Mouse (Mus musculus): Measurements from ENCODE around the gene Tfdp2. TPM values are rescaled to one million over a fixed set of nuclear protein-coding genes. Genes with fewer than 3 reads are reported as not detected.

Tfdp2 gene
- polyA plus RNA-seq, 1 experiment: 5.6 TPM

DNA sequence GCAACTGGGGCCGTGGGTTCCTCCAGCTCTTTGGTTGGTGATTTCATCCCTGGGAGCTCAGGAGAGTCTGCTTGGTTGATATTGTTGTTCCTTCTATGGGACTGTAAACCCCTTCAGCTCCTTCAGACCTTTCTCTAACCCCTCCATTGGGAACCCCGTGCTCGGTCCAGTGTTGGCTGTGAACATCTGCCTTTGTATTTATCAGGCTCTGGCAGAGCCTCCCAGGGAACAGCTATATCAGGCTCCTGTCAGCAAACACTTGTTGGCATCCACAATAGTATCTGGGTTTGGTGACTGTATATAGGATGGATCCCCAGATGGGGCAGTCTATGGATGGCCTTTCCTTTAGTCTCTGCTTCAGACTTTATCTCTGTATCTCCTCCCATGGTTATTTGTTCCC is 116.0 kb downstream of the Tfdp2 start:
- H3ac ChIP-seq (ENCODE audit: control insufficient read depth, insufficient read length): no peak overlapping the region
- no peak for TF ChIP-seq TCF3 (IDR thresholded peaks at IDR 0.05; ENCODE audit: insufficient read length, low read depth)
- no peak for TF ChIP-seq MAX (IDR thresholded peaks at IDR 0.05; ENCODE audit: low read depth)
- TF ChIP-seq MYOD1 (IDR thresholded peaks at IDR 0.05; ENCODE audit: control insufficient read depth in 1 of 3, insufficient read length in 2 of 3, low read depth in 2 of 3): no peak
- TF ChIP-seq REST (IDR thresholded peaks at IDR 0.05; ENCODE audit: insufficient read depth, insufficient read length): no peak
- no peak for TF ChIP-seq POLR2A (IDR thresholded peaks at IDR 0.05; ENCODE audit: insufficient read length, low read depth)
- TF ChIP-seq E2F4 (IDR thresholded peaks at IDR 0.05; ENCODE audit: insufficient read depth): no peak
- no peak for TF ChIP-seq CEBPB (IDR thresholded peaks at IDR 0.05; ENCODE audit: insufficient read depth, poor library complexity, severe bottlenecking)
- TF ChIP-seq TCF12 (IDR thresholded peaks at IDR 0.05; ENCODE audit: insufficient read depth, poor library complexity, severe bottlenecking): no peak
- no peak for TF ChIP-seq SRF (IDR thresholded peaks at IDR 0.05; ENCODE audit: control insufficient read depth, insufficient read length, low read depth)
- no peak for TF ChIP-seq USF1 (IDR thresholded peaks at IDR 0.05; ENCODE audit: low read depth)
- H3K36me3 ChIP-seq (ENCODE audit: control insufficient read depth, insufficient read depth): no peaks in the 10 kb centered on the region

DNA sequence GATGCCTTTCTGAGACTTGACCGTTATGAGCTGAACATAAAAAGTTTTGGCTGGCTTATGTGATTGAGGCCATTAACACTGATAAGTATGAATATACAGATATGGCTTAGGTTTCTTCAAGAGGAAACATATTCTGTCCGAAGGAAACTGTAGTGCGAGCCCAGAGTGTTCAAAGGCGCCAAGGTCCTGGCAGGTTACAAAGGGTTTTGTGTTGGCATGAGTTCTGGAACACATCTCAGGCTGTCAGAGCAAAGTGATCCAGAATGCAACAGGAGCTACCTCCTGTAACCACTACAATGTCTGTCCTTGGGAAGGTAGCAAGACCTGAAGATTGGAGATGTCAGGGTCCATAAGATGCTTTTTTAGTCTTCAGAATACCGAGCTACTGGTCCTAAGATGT is 123.3 kb downstream of the Tfdp2 start:
- Histone ChIP-seq H3K4me3 (no peak overlapping the region), H3K27me3 (ENCODE audit: control insufficient read depth, insufficient read depth, insufficient read length) (no peaks in the 10 kb centered on the region), H3K79me2 (ENCODE audit: control insufficient read depth, insufficient read depth) (no peaks in the 10 kb centered on the region), H3K4me2 (ENCODE audit: low read depth) (no peak overlapping the region), H3ac (ENCODE audit: control insufficient read depth, insufficient read length) (no peak overlapping the region), H3K36me3 (ENCODE audit: control insufficient read depth, insufficient read depth) (no peaks in the 10 kb centered on the region)
- TF ChIP-seq POLR2AphosphoS2 (IDR thresholded peaks at IDR 0.05; ENCODE audit: insufficient read length, low read depth) (no peak), E2F4 (IDR thresholded peaks at IDR 0.05; ENCODE audit: insufficient read depth) (no peak), MAX (IDR thresholded peaks at IDR 0.05; ENCODE audit: low read depth) (no peak), TCF3 (IDR thresholded peaks at IDR 0.05; ENCODE audit: insufficient read length, low read depth) (no peak), REST (IDR thresholded peaks at IDR 0.05; ENCODE audit: insufficient read depth, insufficient read length) (no peak), POLR2A (IDR thresholded peaks at IDR 0.05; ENCODE audit: insufficient read length, low read depth) (no peak)

More for the DNA sequence above, 116.0 kb downstream of the Tfdp2 start:
- H3K79me2 ChIP-seq (ENCODE audit: control insufficient read depth, insufficient read depth): no peaks in the 10 kb centered on the region
- H3K4me3 ChIP-seq: no peak overlapping the region
- H3K4me2 ChIP-seq (ENCODE audit: low read depth): no peak overlapping the region
- H3K27me3 ChIP-seq (ENCODE audit: control insufficient read depth, insufficient read depth, insufficient read length): no peaks in the 10 kb centered on the region

DNA sequence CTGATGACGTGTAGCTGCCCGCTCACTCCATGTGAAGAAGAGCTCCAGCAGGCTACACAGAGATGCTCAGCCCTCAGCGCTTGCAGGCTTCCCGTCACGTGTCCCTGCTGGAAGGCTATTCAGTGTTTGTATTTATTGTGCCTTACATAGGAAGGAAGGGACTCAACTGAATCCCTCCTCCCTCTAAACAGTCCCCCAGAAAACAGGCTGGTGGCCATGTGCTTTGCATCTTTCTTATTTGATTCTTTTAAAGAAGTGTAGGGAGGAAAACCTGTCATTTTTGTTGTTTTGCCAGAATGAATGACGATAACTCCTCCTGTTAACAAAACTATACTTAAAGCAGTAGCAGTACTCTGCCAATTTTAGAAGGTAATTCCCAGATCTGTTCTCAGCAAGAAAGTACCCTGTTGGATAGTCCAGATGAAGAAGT is 124.5 kb downstream of the Tfdp2 start:
- Histone ChIP-seq H3K27me3 (ENCODE audit: control insufficient read depth, insufficient read depth, insufficient read length) (no peaks in the 10 kb centered on the region), H3K36me3 (ENCODE audit: control insufficient read depth, insufficient read depth) (no peaks in the 10 kb centered on the region), H3K4me3 (no peak overlapping the region), H3K79me2 (ENCODE audit: control insufficient read depth, insufficient read depth) (no peaks in the 10 kb centered on the region), H3K4me2 (ENCODE audit: low read depth) (no peak overlapping the region), H3ac (ENCODE audit: control insufficient read depth, insufficient read length) (no peak overlapping the region)
- TF ChIP-seq E2F4 (IDR thresholded peaks at IDR 0.05; ENCODE audit: insufficient read depth): no peak
- TF ChIP-seq MYOD1 (IDR thresholded peaks at IDR 0.05; ENCODE audit: control insufficient read depth in 1 of 3, insufficient read length in 2 of 3, low read depth in 2 of 3): no peak
- no peak for TF ChIP-seq SRF (IDR thresholded peaks at IDR 0.05; ENCODE audit: control insufficient read depth, insufficient read length, low read depth)

DNA sequence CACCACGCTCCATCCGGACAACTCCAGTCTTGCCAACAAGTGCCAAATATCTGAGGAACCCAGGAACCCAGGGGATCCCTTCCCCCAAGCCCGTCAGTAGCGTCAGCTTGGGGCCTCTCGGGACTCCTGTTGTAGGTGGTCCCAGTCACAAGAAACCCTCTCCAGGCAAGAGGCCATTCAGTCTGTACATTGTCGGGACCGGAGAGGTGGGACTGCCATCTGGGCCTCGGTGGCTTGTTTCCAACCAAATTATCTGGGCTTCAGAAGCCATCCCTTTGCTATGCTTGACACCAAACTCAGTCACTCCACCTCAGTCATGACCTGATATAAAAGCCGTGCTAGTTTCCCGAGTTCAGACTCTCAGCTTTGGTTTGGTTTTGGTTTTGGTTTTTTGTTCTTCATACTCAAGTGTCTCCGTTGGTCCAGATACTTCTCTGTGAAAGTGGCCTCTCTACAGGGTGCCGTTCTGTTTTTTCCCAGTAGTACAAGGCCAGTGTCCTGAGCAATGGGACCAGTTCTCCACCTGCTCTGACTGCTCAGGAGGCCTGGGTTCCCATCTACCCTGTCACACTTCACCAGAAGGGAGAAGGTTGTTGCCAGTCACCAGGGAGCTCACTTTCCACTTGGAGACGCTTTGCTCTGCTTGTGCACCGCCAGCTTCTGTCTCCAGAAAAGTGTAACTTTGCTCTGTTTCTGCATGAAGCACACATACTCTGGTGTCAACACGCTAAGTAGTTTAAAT is 126.5 kb downstream of the Tfdp2 start:
- H3K4me2 ChIP-seq (ENCODE audit: low read depth): no peak overlapping the region

DNA sequence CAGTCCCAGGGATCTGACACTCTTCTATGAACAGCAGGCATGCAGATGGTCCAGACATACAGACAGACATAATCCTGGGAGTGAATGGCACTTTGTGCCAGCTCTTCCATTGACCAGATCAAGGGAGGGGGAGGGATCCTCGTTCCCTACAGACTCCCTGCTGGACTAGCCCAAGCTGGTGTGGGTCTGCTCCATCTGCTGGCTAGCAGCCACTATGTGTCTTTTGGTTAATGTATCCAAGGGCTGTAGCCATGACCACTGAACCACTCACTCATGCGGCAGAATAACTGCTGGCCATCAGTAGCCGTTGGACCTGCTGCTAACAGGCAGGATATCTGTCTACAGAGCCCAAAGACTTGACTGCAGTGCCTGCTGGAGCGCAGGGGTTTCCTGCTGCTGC is 128.4 kb downstream of the Tfdp2 start:
- Histone ChIP-seq H3K4me2 (ENCODE audit: low read depth) (no peak overlapping the region), H3K36me3 (ENCODE audit: control insufficient read depth, insufficient read depth) (no peaks in the 10 kb centered on the region), H3ac (ENCODE audit: control insufficient read depth, insufficient read length) (no peak overlapping the region), H3K79me2 (ENCODE audit: control insufficient read depth, insufficient read depth) (no peaks in the 10 kb centered on the region), H3K27me3 (ENCODE audit: control insufficient read depth, insufficient read depth, insufficient read length) (no peaks in the 10 kb centered on the region), H3K4me3 (no peak overlapping the region)
- TF ChIP-seq TCF12 (IDR thresholded peaks at IDR 0.05; ENCODE audit: insufficient read depth, poor library complexity, severe bottlenecking) (no peak), REST (IDR thresholded peaks at IDR 0.05; ENCODE audit: insufficient read depth, insufficient read length) (no peak), SRF (IDR thresholded peaks at IDR 0.05; ENCODE audit: control insufficient read depth, insufficient read length, low read depth) (no peak), USF1 (IDR thresholded peaks at IDR 0.05; ENCODE audit: low read depth) (no peak), MYOD1 (IDR thresholded peaks at IDR 0.05; ENCODE audit: control insufficient read depth in 1 of 3, insufficient read length in 2 of 3, low read depth in 2 of 3) (no peak), POLR2A (IDR thresholded peaks at IDR 0.05; ENCODE audit: insufficient read length, low read depth) (no peak), MAX (IDR thresholded peaks at IDR 0.05; ENCODE audit: low read depth) (no peak), MYOG (IDR thresholded peaks at IDR 0.05; ENCODE audit: control insufficient read depth in 1 of 3, insufficient read depth in 1 of 3, insufficient read length in 2 of 3, low read depth in 2 of 3) (no peak), E2F4 (IDR thresholded peaks at IDR 0.05; ENCODE audit: insufficient read depth) (no peak), TCF3 (IDR thresholded peaks at IDR 0.05; ENCODE audit: insufficient read length, low read depth) (no peak), CEBPB (IDR thresholded peaks at IDR 0.05; ENCODE audit: insufficient read depth, poor library complexity, severe bottlenecking) (no peak), POLR2AphosphoS2 (IDR thresholded peaks at IDR 0.05; ENCODE audit: insufficient read length, low read depth) (no peak)

More for the DNA sequence above, 126.5 kb downstream of the Tfdp2 start:
- Histone ChIP-seq H3ac (ENCODE audit: control insufficient read depth, insufficient read length) (no peak overlapping the region), H3K27me3 (ENCODE audit: control insufficient read depth, insufficient read depth, insufficient read length) (no peaks in the 10 kb centered on the region), H3K79me2 (ENCODE audit: control insufficient read depth, insufficient read depth) (no peaks in the 10 kb centered on the region), H3K36me3 (ENCODE audit: control insufficient read depth, insufficient read depth) (no peaks in the 10 kb centered on the region), H3K4me3 (no peak overlapping the region)
- TF ChIP-seq POLR2A (IDR thresholded peaks at IDR 0.05; ENCODE audit: insufficient read length, low read depth): no peak
- no peak for TF ChIP-seq MYOG (IDR thresholded peaks at IDR 0.05; ENCODE audit: control insufficient read depth in 1 of 3, insufficient read depth in 1 of 3, insufficient read length in 2 of 3, low read depth in 2 of 3)
- TF ChIP-seq MAX (IDR thresholded peaks at IDR 0.05; ENCODE audit: low read depth): no peak
- TF ChIP-seq E2F4 (IDR thresholded peaks at IDR 0.05; ENCODE audit: insufficient read depth): no peak
- no peak for TF ChIP-seq REST (IDR thresholded peaks at IDR 0.05; ENCODE audit: insufficient read depth, insufficient read length)
- no peak for TF ChIP-seq TCF3 (IDR thresholded peaks at IDR 0.05; ENCODE audit: insufficient read length, low read depth)
- no peak for TF ChIP-seq USF1 (IDR thresholded peaks at IDR 0.05; ENCODE audit: low read depth)
- TF ChIP-seq SRF (IDR thresholded peaks at IDR 0.05; ENCODE audit: control insufficient read depth, insufficient read length, low read depth): no peak
- TF ChIP-seq MYOD1 (IDR thresholded peaks at IDR 0.05; ENCODE audit: control insufficient read depth in 1 of 3, insufficient read length in 2 of 3, low read depth in 2 of 3): no peak
- no peak for TF ChIP-seq TCF12 (IDR thresholded peaks at IDR 0.05; ENCODE audit: insufficient read depth, poor library complexity, severe bottlenecking)
- TF ChIP-seq POLR2AphosphoS2 (IDR thresholded peaks at IDR 0.05; ENCODE audit: insufficient read length, low read depth): no peak
- TF ChIP-seq CEBPB (IDR thresholded peaks at IDR 0.05; ENCODE audit: insufficient read depth, poor library complexity, severe bottlenecking): no peak

All from myocyte (in vitro differentiated cells).